Mouse (Mus musculus): Measurements from ENCODE around the gene Ube2f. TPM values are rescaled to one million over a fixed set of nuclear protein-coding genes. Genes with fewer than 3 reads are reported as not detected.

The Ube2f gene
- total RNA-seq, 1 experiment, result 41.5 TPM

- in situ Hi-C loops (cut with MboI; ENCODE audit: low sequenced_read_pairs in 2 of 2, unreplicated experiment in 2 of 2), result no loop called here
- DNase-seq (ENCODE audit: low read depth, low spot score), result no peak
- Histone ChIP-seq H3K27ac (ENCODE audit: insufficient read depth, low read depth, low read length, poor library complexity, severe bottlenecking) (no peak overlapping the region), H3K36me3 (ENCODE audit: control insufficient read depth, insufficient read depth, low read length, poor library complexity, severe bottlenecking) (peaks cover 24% of the 10 kb centered on the region; the same call in 1 of the 2 replicates), H3K9me3 (ENCODE audit: control insufficient read depth, insufficient read depth, low read depth, low read length) (no peaks in the 10 kb centered on the region), H3K4me3 (ENCODE audit: insufficient read depth in 1 of 2, low read depth in 1 of 2, low read length in 2 of 2, poor library complexity in 1 of 2, severe bottlenecking in 1 of 2) (no peak overlapping the region), H3K4me1 (ENCODE audit: control insufficient read depth in 2 of 2, insufficient read depth in 2 of 2, low read length in 2 of 2, poor library complexity in 1 of 2) (no peaks in the 10 kb centered on the region; a peak in 1 of 4 replicates), H3K9ac (ENCODE audit: insufficient read depth, low read depth, low read length, poor library complexity, severe bottlenecking) (no peak overlapping the region)
- no peak for TF ChIP-seq CHD2 (IDR thresholded peaks at IDR 0.05; ENCODE audit: low read depth, low read length)
- TF ChIP-seq ZC3H11A (IDR thresholded peaks at IDR 0.05; ENCODE audit: borderline replicate concordance, low read depth, low read length), result no peak
- no peak for TF ChIP-seq HCFC1 (IDR thresholded peaks at IDR 0.05; ENCODE audit: borderline replicate concordance, insufficient read depth, low read length)
- TF ChIP-seq MAFK (IDR thresholded peaks at IDR 0.05; ENCODE audit: insufficient read depth, low read depth, low read length), result no peak
- no peak for TF ChIP-seq ZNF384 (IDR thresholded peaks at IDR 0.05; ENCODE audit: low read depth, low read length)
Observed at GRCm38 (mm10) chr1:91304621-91305020, 54.5 kb downstream of the Ube2f start.

GRCm38 (mm10) chr1:91309366-91310085 lies 59.4 kb downstream of the Ube2f start:
- Histone ChIP-seq H3K27ac (ENCODE audit: insufficient read depth, low read depth, low read length, poor library complexity, severe bottlenecking) (no peak overlapping the region), H3K9me3 (ENCODE audit: control insufficient read depth, insufficient read depth, low read depth, low read length) (no peaks in the 10 kb centered on the region), H3K4me1 (ENCODE audit: control insufficient read depth in 2 of 2, insufficient read depth in 2 of 2, low read length in 2 of 2, poor library complexity in 1 of 2) (peaks cover 0 to 7% of the 10 kb centered on the region in 2 experiments; a peak in 3 of 4 replicates), H3K36me3 (ENCODE audit: control insufficient read depth, insufficient read depth, low read length, poor library complexity, severe bottlenecking) (peaks cover 24% of the 10 kb centered on the region), H3K9ac (ENCODE audit: insufficient read depth, low read depth, low read length, poor library complexity, severe bottlenecking) (no peak overlapping the region), H3K4me3 (ENCODE audit: insufficient read depth in 1 of 2, low read depth in 1 of 2, low read length in 2 of 2, poor library complexity in 1 of 2, severe bottlenecking in 1 of 2) (no peak overlapping the region)
- in situ Hi-C loops (cut with MboI; ENCODE audit: low sequenced_read_pairs in 2 of 2, unreplicated experiment in 2 of 2), result no loop called here
- no peak for DNase-seq (ENCODE audit: low read depth, low spot score)
- TF ChIP-seq ZC3H11A (IDR thresholded peaks at IDR 0.05; ENCODE audit: borderline replicate concordance, low read depth, low read length), result no peak
- no peak for TF ChIP-seq HCFC1 (IDR thresholded peaks at IDR 0.05; ENCODE audit: borderline replicate concordance, insufficient read depth, low read length)
- TF ChIP-seq ZNF384 (IDR thresholded peaks at IDR 0.05; ENCODE audit: low read depth, low read length), result no peak
- TF ChIP-seq CHD2 (IDR thresholded peaks at IDR 0.05; ENCODE audit: low read depth, low read length), result no peak
- no peak for TF ChIP-seq MAFK (IDR thresholded peaks at IDR 0.05; ENCODE audit: insufficient read depth, low read depth, low read length)

- no peak for TF ChIP-seq ZC3H11A (IDR thresholded peaks at IDR 0.05; ENCODE audit: borderline replicate concordance, low read depth, low read length)
- no peak for TF ChIP-seq ZNF384 (IDR thresholded peaks at IDR 0.05; ENCODE audit: low read depth, low read length)
- TF ChIP-seq HCFC1 (IDR thresholded peaks at IDR 0.05; ENCODE audit: borderline replicate concordance, insufficient read depth, low read length), result no peak
- no peak for TF ChIP-seq MAFK (IDR thresholded peaks at IDR 0.05; ENCODE audit: insufficient read depth, low read depth, low read length)
- TF ChIP-seq CHD2 (IDR thresholded peaks at IDR 0.05; ENCODE audit: low read depth, low read length), result no peak
Observed at GRCm38 (mm10) chr1:91312273-91312672, 62.2 kb downstream of the Ube2f start.

DNA sequence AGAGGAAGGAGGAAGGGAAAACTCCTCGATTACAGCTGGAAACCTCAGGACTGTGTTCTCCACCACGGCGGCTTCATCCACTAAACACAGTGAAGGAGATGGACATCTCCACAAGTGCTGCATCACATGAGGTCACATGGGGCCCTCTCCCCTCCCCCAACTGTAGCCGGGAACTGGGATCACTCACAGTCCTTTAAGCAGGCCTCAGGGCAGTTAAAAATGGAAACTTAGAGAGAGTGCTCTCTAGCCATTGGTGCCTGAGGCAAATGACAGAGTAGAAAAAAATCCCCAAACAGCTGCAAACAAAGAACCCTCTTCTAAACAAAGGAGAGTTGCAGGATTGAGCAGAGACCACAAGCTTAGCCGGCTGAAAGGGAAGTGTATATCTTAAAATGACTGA lies 63.1 kb downstream of the Ube2f start:
- Histone ChIP-seq H3K4me1 (ENCODE audit: control insufficient read depth in 2 of 2, insufficient read depth in 2 of 2, low read length in 2 of 2, poor library complexity in 1 of 2) (peaks cover 0 to 7% of the 10 kb centered on the region in 2 experiments; a peak in 3 of 4 replicates), H3K9ac (ENCODE audit: insufficient read depth, low read depth, low read length, poor library complexity, severe bottlenecking) (no peak overlapping the region; the same call in 1 of the 2 replicates), H3K9me3 (ENCODE audit: control insufficient read depth, insufficient read depth, low read depth, low read length) (no peaks in the 10 kb centered on the region), H3K27ac (ENCODE audit: insufficient read depth, low read depth, low read length, poor library complexity, severe bottlenecking) (no peak overlapping the region; the same call in 1 of the 2 replicates), H3K36me3 (ENCODE audit: control insufficient read depth, insufficient read depth, low read length, poor library complexity, severe bottlenecking) (peaks cover 16% of the 10 kb centered on the region), H3K4me3 (ENCODE audit: insufficient read depth in 1 of 2, low read depth in 1 of 2, low read length in 2 of 2, poor library complexity in 1 of 2, severe bottlenecking in 1 of 2) (no peak overlapping the region)
- in situ Hi-C loops (cut with MboI; ENCODE audit: low sequenced_read_pairs in 2 of 2, unreplicated experiment in 2 of 2), result no loop called here
- peak; percentile 30 for DNase-seq (ENCODE audit: low read depth, low spot score)
- TF ChIP-seq ZNF384 (IDR thresholded peaks at IDR 0.05; ENCODE audit: low read depth, low read length) (0 out of 2 replicates have a peak, but pooled peaks have one; percentile 30), MAFK (IDR thresholded peaks at IDR 0.05; ENCODE audit: insufficient read depth, low read depth, low read length) (no peak), ZC3H11A (IDR thresholded peaks at IDR 0.05; ENCODE audit: borderline replicate concordance, low read depth, low read length) (no peak)

More at GRCm38 (mm10) chr1:91312273-91312672, 62.2 kb downstream of the Ube2f start:
- Histone ChIP-seq H3K4me1 (ENCODE audit: control insufficient read depth in 2 of 2, insufficient read depth in 2 of 2, low read length in 2 of 2, poor library complexity in 1 of 2) (peaks cover 0 to 7% of the 10 kb centered on the region in 2 experiments; a peak in 3 of 4 replicates), H3K36me3 (ENCODE audit: control insufficient read depth, insufficient read depth, low read length, poor library complexity, severe bottlenecking) (peaks cover 18% of the 10 kb centered on the region), H3K9ac (ENCODE audit: insufficient read depth, low read depth, low read length, poor library complexity, severe bottlenecking) (no peak overlapping the region), H3K9me3 (ENCODE audit: control insufficient read depth, insufficient read depth, low read depth, low read length) (no peaks in the 10 kb centered on the region), H3K4me3 (ENCODE audit: insufficient read depth in 1 of 2, low read depth in 1 of 2, low read length in 2 of 2, poor library complexity in 1 of 2, severe bottlenecking in 1 of 2) (no peak overlapping the region), H3K27ac (ENCODE audit: insufficient read depth, low read depth, low read length, poor library complexity, severe bottlenecking) (no peak overlapping the region)
- no peak for DNase-seq (ENCODE audit: low read depth, low spot score)
- in situ Hi-C loops (cut with MboI; ENCODE audit: low sequenced_read_pairs in 2 of 2, unreplicated experiment in 2 of 2), result no loop called here
